Mouse (Mus musculus) left cerebral cortex, postnatal 14 days (tissue): ENCODE data around the gene Ush2a. TPM values are rescaled to one million over a fixed set of nuclear protein-coding genes. Genes with fewer than 3 reads are reported as not detected.

Source experiments
- DNase-seq, 2 experiments: peaks; one replicate each; pipeline ENCODE4 v3.0.0; 2021 to 2022; ENCODE audit warnings: low spot score in 2 of 2, mixed read lengths in 1 of 2
- intact Hi-C: fragments of 180-260 bp; cut with DNase I; formaldehyde crosslinking; loops from one replicate; pipeline ENCODE4 v1.15.1; 2025
- total RNA-seq, 2 experiments: library from RNA; stranded (reverse); gene quantifications; 2 replicates each; pipeline ENCODE4 v1.2.3; 2021

Gene Ush2a
- total RNA-seq, 2 experiments from 2014 or later, result 0.09 to 0.23 TPM

DNA sequence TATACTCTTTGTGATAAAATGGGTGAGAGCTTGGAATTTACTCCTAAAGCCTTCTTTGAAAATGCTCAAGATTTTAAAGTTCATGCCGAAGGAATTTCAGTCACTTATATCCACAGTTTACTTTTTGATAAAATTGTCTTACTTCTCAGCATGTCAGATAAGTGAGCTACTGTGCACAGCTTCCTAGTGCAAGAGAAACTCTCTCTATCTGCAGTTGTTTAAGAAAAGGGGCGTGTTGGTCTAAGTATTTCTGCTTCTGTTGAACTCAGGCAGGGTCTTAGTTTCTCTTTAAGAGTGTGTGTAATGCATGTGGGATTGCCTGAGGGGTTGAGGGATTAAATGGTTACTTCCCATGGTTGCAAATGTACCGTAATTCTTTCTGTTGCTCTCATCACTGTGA is 381.3 kb downstream of the Ush2a start:
- no peak for DNase-seq
- intact Hi-C loops, result no loop called here

GRCm38 (mm10) chr1:188653001-188653400 is 391.2 kb downstream of the Ush2a start:
- intact Hi-C loops, result no loop called here
- no peak for DNase-seq

- intact Hi-C loops, result no loop called here
- DNase-seq, result no peak
Measured at GRCm38 (mm10) chr1:188656121-188656520, 394.3 kb downstream of the Ush2a start.

GRCm38 (mm10) chr1:188659159-188659558 is 397.3 kb downstream of the Ush2a start:
- no peak for DNase-seq
- intact Hi-C loops, result no loop called here

DNA sequence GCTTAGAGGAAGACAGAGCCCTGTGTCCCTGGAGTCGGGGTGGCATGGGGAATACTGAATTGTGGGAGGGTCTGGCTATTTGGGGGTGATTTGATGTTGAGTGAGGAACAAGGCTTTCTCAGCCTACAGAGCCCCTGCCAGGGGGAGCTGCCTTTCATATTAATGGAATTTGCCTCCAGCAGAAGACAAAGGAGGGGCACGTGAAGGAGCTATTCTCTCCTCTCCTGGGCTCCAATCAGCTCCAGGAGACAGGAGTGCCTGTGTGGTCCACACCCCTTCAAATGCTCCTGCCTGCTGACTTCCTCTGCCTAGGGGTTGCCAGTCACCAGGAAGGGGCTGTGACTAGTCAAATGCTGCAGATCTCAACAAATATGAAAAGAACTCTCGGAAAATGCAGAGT is 398.5 kb downstream of the Ush2a start:
- intact Hi-C loops, result no loop called here
- DNase-seq, result no peak

DNA sequence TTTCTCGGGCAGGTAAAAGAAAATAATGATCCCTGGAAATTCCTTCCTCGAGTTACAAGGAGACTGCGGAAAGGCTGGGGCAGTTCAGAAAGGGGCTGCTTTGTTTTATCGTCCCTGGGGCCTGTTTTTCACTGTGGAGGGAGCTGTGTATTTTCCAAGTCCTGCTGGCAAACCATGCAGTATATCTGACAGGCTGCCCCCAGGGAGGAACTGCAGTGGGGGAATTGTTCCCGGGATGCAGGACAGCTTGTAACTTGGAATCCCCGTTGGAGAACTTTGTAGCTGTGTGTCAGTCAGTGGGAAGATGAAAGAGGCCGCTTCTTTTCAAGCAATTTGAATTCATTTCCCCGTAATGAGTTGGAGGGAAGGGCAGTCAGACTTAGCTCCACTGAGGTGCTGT is 399.1 kb downstream of the Ush2a start:
- peak; percentile 9 for DNase-seq
- intact Hi-C loops, result no loop called here

DNA sequence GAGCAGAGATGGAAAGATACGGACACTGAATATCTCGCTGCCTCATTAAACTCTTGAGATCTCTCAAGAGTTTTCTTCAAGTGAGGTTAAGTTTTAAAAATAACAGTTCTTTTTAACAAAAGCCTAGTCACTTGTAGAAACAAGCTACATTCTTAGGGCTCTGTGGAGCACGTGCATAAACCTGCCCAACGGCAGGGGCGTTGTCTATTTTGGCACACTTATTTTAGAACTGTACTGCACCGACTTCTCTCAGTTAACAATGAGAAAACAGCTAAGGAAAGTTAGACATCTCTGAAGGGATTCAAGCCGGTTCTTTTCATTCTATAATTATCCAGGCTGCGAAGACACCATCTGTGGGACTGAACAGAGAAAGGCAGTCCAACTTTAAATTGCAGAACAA is 405.6 kb downstream of the Ush2a start:
- intact Hi-C loops, result no loop called here
- DNase-seq, result peak; percentile 7 to 22

GRCm38 (mm10) chr1:188668513-188668912 is 406.7 kb downstream of the Ush2a start:
- intact Hi-C loops, result no loop called here
- no peak for DNase-seq

GRCm38 (mm10) chr1:188672871-188673270 is 411.0 kb downstream of the Ush2a start:
- DNase-seq, result no peak
- intact Hi-C loops, result no loop called here

DNA sequence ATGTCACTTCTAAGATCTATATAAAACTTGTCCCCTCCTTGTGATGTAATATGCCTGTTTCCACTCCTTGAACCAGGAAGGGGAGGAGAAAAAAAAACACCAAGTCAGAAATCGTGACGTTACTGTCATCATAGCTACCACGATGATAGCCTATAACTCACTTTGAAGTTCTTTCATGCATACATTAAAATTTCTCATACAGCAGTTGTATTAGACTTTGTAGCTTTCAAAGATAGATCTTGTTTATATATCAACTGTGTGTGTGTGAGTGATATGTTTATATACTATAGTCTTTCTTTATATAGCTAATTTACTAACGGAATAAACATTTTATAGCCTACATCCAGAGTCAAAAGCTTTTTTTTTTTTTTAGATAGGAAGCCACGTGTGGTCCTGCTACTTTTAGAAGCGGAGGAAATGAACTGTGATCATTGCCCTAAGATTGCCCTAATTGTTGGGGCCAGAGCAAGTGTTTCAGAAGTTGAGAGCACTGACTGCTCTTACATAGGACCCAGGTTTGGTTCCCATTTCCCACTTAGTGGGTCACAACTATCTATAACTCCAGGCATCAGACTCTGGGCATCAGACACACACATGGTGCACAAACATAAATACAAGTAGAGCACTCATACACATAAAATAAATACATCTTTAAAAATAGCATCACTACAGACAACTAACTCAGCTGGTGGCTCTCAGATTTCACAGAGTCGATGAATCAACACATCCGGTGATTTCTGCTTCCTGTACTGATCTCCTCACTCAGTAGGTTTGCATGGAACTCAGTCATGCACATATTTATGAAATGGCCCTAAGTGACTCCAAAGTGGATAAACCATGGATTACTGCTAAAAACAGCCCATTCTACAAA is 413.1 kb downstream of the Ush2a start:
- DNase-seq, result no peak
- intact Hi-C loops, result no loop called here

- DNase-seq, result no peak
- intact Hi-C loops, result no loop called here
Measured at GRCm38 (mm10) chr1:188675511-188675863, 413.7 kb downstream of the Ush2a start.

DNA sequence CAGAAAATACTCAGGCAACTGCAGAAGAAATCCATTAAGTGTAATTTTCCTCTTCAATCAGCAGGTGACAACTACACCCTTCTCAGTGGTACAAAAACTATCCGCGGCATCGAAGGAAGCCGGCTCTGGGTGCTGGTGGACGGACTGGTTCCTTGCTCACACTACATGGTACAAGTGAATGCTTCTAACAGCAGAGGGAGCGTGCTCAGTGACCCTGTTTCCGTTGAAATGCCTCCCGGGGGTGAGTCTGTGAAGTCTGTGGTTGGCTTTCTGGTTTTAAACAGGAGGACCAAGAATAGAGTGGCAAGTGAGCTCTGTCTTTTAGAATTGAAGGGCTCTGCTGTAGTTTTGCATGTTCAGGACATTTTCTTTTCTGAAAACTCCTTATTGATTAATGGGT is 416.4 kb downstream of the Ush2a start:
- intact Hi-C loops, result no loop called here
- DNase-seq, result no peak

DNA sequence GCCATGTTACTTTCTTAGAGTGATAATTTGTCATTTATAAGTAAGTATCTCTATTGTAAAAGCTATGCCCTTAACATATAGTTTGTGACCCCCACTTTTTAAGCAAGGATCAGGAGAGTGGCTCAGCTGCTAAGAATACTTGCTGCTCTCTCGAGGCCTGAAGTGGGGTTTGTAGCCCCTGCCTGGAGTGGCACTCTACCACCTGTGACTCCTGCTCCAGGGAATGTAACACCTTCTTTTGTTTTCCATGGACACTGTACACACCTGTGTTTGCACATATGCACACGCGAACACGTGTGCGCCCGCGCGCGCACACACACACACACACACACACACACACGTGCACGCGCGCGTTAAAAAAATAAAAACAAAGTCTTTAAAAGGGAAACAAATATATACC is 424.5 kb downstream of the Ush2a start:
- DNase-seq, result no peak
- intact Hi-C loops, result no loop called here

- DNase-seq, result no peak
- intact Hi-C loops, result no loop called here
Measured at GRCm38 (mm10) chr1:188696295-188696694, 434.5 kb downstream of the Ush2a start.

DNA sequence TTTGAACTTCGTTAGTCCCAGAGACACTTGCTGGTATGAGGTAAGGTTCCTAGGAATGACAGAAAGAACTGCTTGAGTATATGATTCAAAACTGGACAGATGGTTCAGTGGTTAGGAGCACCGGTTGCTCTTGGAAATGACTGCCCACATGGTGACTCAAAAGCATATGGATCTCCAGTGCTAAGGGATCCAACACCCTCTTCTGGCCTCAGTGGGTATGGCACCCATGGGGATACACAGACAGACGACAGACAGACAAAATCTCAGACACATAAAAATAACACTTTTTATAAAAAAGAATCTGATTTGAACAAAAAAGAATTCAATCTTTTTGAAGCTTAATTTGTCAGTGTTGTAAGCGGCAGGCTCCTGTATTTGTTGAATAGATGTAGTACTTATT is 446.4 kb downstream of the Ush2a start:
- intact Hi-C loops, result no loop called here
- DNase-seq, result peak; percentile 12 to 26

DNA sequence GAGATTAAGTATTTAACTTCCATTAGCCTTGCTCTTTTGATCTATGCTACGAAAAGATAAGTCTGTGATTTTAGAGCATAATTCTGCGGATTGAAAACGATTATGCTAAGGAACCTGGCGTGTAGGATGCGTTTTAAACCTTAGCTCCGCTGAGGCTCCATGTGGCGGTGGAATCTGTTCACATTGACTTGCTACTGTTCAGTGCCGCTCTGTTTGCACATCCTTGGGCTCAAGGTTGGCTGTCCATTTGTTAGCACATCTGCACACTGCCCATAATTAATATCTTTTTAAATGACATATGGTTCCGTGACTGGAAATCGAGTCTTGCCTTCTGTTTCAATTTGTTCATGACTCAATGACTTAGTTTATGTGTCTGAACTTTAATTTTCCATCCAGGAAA is 446.9 kb downstream of the Ush2a start:
- intact Hi-C loops, result no loop called here
- DNase-seq, result no peak

- intact Hi-C loops, result no loop called here
- peak; percentile 14 to 16 for DNase-seq
Measured at GRCm38 (mm10) chr1:188714131-188714530, 452.3 kb downstream of the Ush2a start.

DNA sequence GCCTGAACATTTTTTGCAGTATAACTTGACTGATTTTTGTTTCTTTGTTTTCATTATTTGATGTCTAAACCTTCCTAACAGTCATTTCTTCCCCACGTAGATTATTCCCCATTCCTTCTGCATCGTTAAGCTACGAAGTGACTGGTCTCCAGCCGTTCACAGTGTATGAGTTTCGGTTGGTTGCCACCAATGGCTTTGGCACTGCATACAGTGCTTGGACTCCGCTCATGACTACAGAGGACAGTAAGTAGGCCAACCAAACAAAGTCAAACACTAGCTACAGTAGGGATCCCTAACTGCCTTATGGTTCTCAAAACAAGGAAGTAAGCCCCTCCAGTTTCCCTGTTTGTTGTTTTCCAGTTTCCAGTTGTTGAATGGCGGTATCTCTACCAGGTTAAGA is 453.1 kb downstream of the Ush2a start:
- intact Hi-C loops, result no loop called here

DNA sequence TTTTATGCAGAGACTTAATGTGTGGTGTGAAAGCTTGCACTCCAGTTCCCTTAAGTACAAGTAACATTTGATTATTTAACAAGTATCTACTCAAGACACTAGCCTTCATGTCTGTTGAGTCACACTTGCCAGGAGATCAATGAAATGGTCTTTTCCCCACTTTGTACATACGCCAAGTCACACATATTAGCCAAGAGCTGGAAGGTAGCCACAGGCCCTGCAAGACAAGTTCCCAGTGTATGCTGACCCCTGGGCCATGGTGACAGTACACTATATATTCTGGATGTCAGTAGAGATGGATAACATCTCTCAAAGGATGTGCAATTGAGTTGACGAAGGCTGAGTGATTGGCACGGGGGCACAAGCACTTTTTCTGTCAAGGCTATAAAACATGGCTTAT is 455.1 kb downstream of the Ush2a start:
- intact Hi-C loops, result no loop called here
- DNase-seq, result no peak

More for the DNA sequence above, 453.1 kb downstream of the Ush2a start:
- no peak for DNase-seq

- intact Hi-C loops, result no loop called here
- DNase-seq, result no peak
Measured at GRCm38 (mm10) chr1:188725122-188725995, 463.5 kb downstream of the Ush2a start.

DNA sequence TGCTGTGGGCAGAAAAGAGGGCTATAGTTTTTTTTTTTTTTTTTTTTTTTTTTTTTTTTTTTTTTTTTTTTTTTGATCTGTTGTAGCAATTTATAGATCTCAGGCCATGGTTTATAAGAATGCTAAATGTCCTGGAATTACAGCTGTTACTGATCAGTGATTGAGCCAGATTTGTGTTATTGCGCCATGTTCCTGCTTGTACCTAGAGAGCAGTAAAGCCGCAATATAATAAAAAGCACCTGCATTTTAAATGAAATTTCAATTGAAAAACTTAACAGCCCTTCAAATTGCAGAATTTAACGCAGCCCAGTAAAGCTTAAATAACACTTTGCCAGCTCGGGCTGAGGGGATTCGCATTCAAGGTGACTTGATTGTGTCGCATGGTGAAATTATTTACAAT is 465.1 kb downstream of the Ush2a start:
- DNase-seq, result no peak
- intact Hi-C loops, result no loop called here
